Comparison of ENCODE assay signal across 8 mouse cellular contexts in genomic region chr7:45182199-45182601, GRCm38 (mm10). TPM values are rescaled to one million over a fixed set of nuclear protein-coding genes. Genes with fewer than 3 reads are reported as not detected.
DNase-seq lines count a peak whose midpoint lies in the region; ATAC-seq lines count a peak whose summit lies in the region.

No protein-coding gene starts in this region.

- peak; percentile 94 for DNase-seq in adrenal gland, adult 2 months
- DNase-seq in embryo, embryonic 10.5 days (ENCODE audit: low spot score) = peak; percentile 95
- DNase-seq in gastrocnemius, postnatal 14 days = peak; percentile 87
- DNase-seq in induced T-regulatory cell, adult 2 months (ENCODE audit: low read depth) = peak; percentile 93
- DNase-seq in left cerebral cortex, postnatal 10 days (ENCODE audit: extremely low spot score in 1 of 2, low spot score in 2 of 2) = peak; percentile 80 to 90
- DNase-seq in right cerebral cortex, postnatal 25 days = peak; percentile 85
- peak; percentile 80 to 88 for DNase-seq in urinary bladder, postnatal 36 days (ENCODE audit: low spot score in 2 of 2)

- ATAC-seq in megakaryocyte-erythroid progenitor cell, adult 5-6 weeks (replicated peaks; ENCODE audit: low FRiP score, low TSS enrichment, poor library complexity, severe bottlenecking) = peak; percentile 93

- intact Hi-C loops in gastrocnemius, postnatal 14 days (cut with DNase I; ENCODE audit: low total_unique reads) = no loop called here
- intact Hi-C loops in left cerebral cortex, postnatal 10 days (cut with DNase I) = no loop called here

RNA-seq across cellular contexts. Expression of gene Pth2, which starts 1.4 kb away (rescaled TPM):
- not detected for total RNA-seq in adrenal gland, adult 2 months (2021)
- polyA plus RNA-seq in adrenal gland, adult 2 months (2012; rRNA removed) = not detected in 2 replicates
- total RNA-seq in gastrocnemius, postnatal 14 days (2021) = not detected
- not detected for total RNA-seq in left cerebral cortex, postnatal 10 days (2021)
- total RNA-seq in megakaryocyte-erythroid progenitor cell, adult 5-6 weeks (2014; fragmentation: Nextera tagmentation) = not detected in 2 replicates
- total RNA-seq in megakaryocyte-erythroid progenitor cell, adult 5-6 weeks (2017) = not detected in 2 replicates

RNA-seq across cellular contexts. Expression of gene Gfy, which starts 2.8 kb away (rescaled TPM):
- not detected for total RNA-seq in adrenal gland, adult 2 months (2021)
- not detected in 2 replicates for polyA plus RNA-seq in adrenal gland, adult 2 months (2012; rRNA removed)
- total RNA-seq in gastrocnemius, postnatal 14 days (2021) = under 1 TPM; 0.16 to 0.23 TPM
- total RNA-seq in left cerebral cortex, postnatal 10 days (2021) = under 1 TPM in 1 of 2 experiments, not detected in 1; 0.17 TPM
- not detected in 2 replicates for total RNA-seq in megakaryocyte-erythroid progenitor cell, adult 5-6 weeks (2014; fragmentation: Nextera tagmentation)
- 1.9 TPM in 1 of 2 replicates, not detected in the other for total RNA-seq in megakaryocyte-erythroid progenitor cell, adult 5-6 weeks (2017)

RNA-seq across cellular contexts. Expression of gene Slc17a7, which starts 18.5 kb away (rescaled TPM):
- total RNA-seq in adrenal gland, adult 2 months (2021) = under 1 TPM; 0.14 to 0.35 TPM
- polyA plus RNA-seq in adrenal gland, adult 2 months (2012; rRNA removed) = 0.10 and 0.11 TPM in 2 replicates
- 1 to 10 TPM; 3.6 to 4.3 TPM for total RNA-seq in gastrocnemius, postnatal 14 days (2021)
- total RNA-seq in left cerebral cortex, postnatal 10 days (2021) = 1,000 to 10,000 TPM; 1,057 to 1,070 TPM
- not detected in 2 replicates for total RNA-seq in megakaryocyte-erythroid progenitor cell, adult 5-6 weeks (2014; fragmentation: Nextera tagmentation)
- total RNA-seq in megakaryocyte-erythroid progenitor cell, adult 5-6 weeks (2017) = not detected in 2 replicates

RNA-seq across cellular contexts. Expression of gene Ccdc155, which starts 22.5 kb away (rescaled TPM):
- under 1 TPM in 1 of 2 experiments, not detected in 1; 0.14 TPM for total RNA-seq in adrenal gland, adult 2 months (2021)
- 0.30 TPM in 2 replicates for polyA plus RNA-seq in adrenal gland, adult 2 months (2012; rRNA removed)
- total RNA-seq in gastrocnemius, postnatal 14 days (2021) = 1 to 10 TPM; 2.1 to 2.6 TPM
- 1 to 10 TPM; 2.0 to 2.3 TPM for total RNA-seq in left cerebral cortex, postnatal 10 days (2021)
- total RNA-seq in megakaryocyte-erythroid progenitor cell, adult 5-6 weeks (2014; fragmentation: Nextera tagmentation) = 0.89 and 2.0 TPM in 2 replicates
- 0.52 and 1.1 TPM in 2 replicates for total RNA-seq in megakaryocyte-erythroid progenitor cell, adult 5-6 weeks (2017)

RNA-seq across cellular contexts. Expression of gene Aldh16a1, which starts 27.8 kb away (rescaled TPM):
- total RNA-seq in adrenal gland, adult 2 months (2021) = 10 to 100 TPM; 81.3 to 92.6 TPM
- polyA plus RNA-seq in adrenal gland, adult 2 months (2012; rRNA removed) = 84.4 and 86.6 TPM in 2 replicates
- total RNA-seq in gastrocnemius, postnatal 14 days (2021) = 10 to 100 TPM; 21.4 to 23.2 TPM
- 10 to 100 TPM; 13.3 to 16.7 TPM for total RNA-seq in left cerebral cortex, postnatal 10 days (2021)
- 69.0 and 84.8 TPM in 2 replicates for total RNA-seq in megakaryocyte-erythroid progenitor cell, adult 5-6 weeks (2014; fragmentation: Nextera tagmentation)
- 19.1 and 22.1 TPM in 2 replicates for total RNA-seq in megakaryocyte-erythroid progenitor cell, adult 5-6 weeks (2017)

Comparison
In these comparisons a context has a peak if more than half of its experiments do, and no peak if none do; other contexts are left out.
1. Peak in every context shown above with its lines: DNase-seq and ATAC-seq.
2. RNA of gene Slc17a7, which starts 18.5 kb away (total RNA-seq): 1,057 to 1,070 TPM in left cerebral cortex, postnatal 10 days; 3.6 to 4.3 TPM in gastrocnemius, postnatal 14 days, 0.14 to 0.35 TPM in adrenal gland, adult 2 months and not detected in megakaryocyte-erythroid progenitor cell, adult 5-6 weeks; every median in the first group is over 100 times any median in the second.